Mouse (Mus musculus): ENCODE measurements at regions not wholly inside any gene's neighbourhood (a gene's known extent, or its start where the extent isn't known, plus 50 kb on each side); places are given as distances from the start of the nearest gene placed in this dataset.
"Not testable (repeated sequence)": the region's sequence is repeated elsewhere in the genome, so short reads cannot be mapped to it uniquely, and the experiment has no call there.

- Histone ChIP-seq H3K27ac (no peak overlapping the region), H3K4me3 (no peak overlapping the region)
- no peak for DNase-seq (ENCODE audit: low spot score in 2 of 2)
- no peak for TF ChIP-seq CTCF (conservative IDR thresholded peaks at IDR 0.05)
These were observed 262.1 kb downstream of the Setd4 start for GRCm38 (mm10) chr16:93341791-93342190.

- TF ChIP-seq CTCF (conservative IDR thresholded peaks at IDR 0.05) = no peak
- no peak for DNase-seq (ENCODE audit: low spot score in 2 of 2)
- no peak overlapping the region for H3K27ac ChIP-seq
- no peak overlapping the region for H3K4me3 ChIP-seq
These were observed 265.1 kb downstream of the Setd4 start for GRCm38 (mm10) chr16:93338806-93339205.

- no peak for DNase-seq (ENCODE audit: low spot score in 2 of 2)
- H3K27ac ChIP-seq = no peak overlapping the region
- H3K4me3 ChIP-seq = no peak overlapping the region
- TF ChIP-seq CTCF (conservative IDR thresholded peaks at IDR 0.05) = no peak
These were observed 268.3 kb downstream of the Setd4 start for GRCm38 (mm10) chr16:93335322-93336111.

DNA sequence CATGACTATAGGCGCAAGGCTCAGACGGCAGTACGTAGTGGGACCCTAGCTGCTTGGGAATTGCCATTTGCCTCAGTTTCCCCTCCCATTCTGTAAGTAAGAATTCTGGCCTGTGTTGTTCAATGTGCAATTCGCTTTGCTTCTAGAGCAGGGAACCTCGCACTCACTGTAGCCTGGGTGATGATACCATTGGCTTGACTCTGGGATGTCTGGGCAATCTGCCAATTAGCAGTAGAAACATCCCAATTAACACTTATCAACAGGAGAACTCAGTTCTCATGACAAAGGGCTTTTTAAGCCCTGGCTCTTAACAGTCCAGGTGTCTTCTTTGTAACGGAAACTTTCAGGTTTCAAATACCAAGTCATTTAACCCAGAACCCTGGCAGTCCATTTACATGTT is 270.2 kb downstream of the Setd4 start:
- no peak overlapping the region for H3K27ac ChIP-seq
- TF ChIP-seq CTCF (conservative IDR thresholded peaks at IDR 0.05) = no peak
- DNase-seq (ENCODE audit: low spot score in 2 of 2) = peak; percentile 19 to 43
- H3K4me3 ChIP-seq = no peak overlapping the region

GRCm38 (mm10) chr16:93328680-93329395 is 275.0 kb downstream of the Setd4 start:
- no peak overlapping the region for H3K27ac ChIP-seq
- DNase-seq (ENCODE audit: low spot score in 2 of 2) = no peak
- TF ChIP-seq CTCF (conservative IDR thresholded peaks at IDR 0.05) = no peak
- no peak overlapping the region for H3K4me3 ChIP-seq

DNA sequence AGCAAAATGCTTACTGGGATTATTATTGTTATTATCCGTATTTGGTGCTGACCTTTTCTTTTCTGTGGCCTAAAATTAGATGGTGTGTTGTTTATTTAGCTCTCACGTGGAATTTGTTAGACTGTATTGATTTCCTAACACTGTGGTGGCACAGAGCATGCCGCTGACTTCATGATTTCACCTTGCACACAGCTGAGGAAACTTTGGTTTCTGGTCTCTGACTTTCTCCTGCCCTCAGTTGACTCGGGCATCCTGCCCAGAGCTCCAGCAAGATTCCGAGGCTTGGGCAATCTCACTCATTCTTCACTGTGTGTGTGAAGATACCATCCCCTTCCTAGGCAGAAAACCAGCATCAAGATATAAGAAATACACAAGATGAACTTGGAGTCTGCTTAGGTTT is 279.0 kb downstream of the Setd4 start:
- no peak overlapping the region for H3K4me3 ChIP-seq
- DNase-seq (ENCODE audit: low spot score in 2 of 2) = no peak
- TF ChIP-seq CTCF (conservative IDR thresholded peaks at IDR 0.05) = no peak
- no peak overlapping the region for H3K27ac ChIP-seq

DNA sequence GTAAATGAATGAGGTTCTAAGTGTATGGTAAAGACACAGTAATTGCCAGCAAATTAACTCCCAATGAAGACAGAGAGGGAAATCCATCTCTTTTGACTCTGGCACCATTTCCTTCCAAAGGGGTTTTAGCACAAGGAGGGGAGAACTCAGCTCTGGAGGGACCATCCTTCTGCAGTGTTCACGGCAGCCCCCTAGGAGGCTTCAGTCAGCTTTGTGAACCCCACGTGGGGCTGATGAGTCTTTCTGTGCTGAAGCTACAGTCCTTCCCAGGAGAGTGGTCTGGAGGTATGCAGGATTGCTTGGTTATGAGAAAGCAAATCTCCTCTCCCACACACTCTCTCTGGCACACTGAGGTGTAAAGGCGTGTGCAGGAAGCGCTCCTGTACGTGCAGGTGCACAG is 280.7 kb downstream of the Setd4 start:
- TF ChIP-seq CTCF (conservative IDR thresholded peaks at IDR 0.05) = no peak
- DNase-seq (ENCODE audit: low spot score in 2 of 2) = no peak

DNA sequence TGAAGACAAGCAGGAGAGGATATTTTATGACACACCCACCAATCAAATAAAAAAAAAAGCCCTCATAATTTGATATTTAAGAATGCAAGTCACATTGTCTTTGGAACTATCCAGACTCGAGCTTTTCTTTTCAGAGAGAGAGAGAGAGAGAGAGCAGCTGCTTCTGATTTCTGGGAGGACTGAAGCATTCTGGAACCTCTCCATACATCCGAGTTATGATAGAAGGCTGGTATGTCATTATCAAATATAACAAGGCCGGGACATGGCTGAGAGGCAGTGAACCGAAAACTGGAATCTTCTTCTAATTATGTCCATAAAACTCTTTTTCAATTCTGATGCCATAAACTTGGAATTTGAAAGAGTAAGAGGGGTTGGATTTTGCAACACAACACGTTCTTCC is 284.3 kb downstream of the Setd4 start:
- TF ChIP-seq CTCF (conservative IDR thresholded peaks at IDR 0.05) = no peak
- DNase-seq (ENCODE audit: low spot score in 2 of 2) = no peak

More for the DNA sequence above, 280.7 kb downstream of the Setd4 start:
- H3K4me3 ChIP-seq = no peak overlapping the region
- no peak overlapping the region for H3K27ac ChIP-seq

DNA sequence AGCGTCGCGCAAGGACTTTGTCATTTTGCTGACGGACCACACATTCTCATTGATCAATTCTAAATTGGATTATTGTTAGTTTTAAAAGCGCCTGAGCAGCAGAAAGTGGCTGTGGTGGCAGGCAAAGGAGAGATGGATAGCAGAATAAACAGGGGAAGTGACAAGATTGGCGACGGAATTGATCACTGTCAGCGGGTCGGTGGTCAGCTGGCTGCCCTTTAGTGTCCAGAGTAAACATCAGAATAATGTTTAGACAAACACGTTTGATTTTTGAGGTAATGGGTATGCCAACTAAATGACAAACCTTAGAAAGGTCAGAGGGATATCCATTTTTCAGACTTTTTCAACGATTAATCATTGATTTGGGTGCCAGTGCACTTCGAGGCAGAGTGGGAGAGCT is 292.2 kb downstream of the Setd4 start:
- no peak overlapping the region for H3K4me3 ChIP-seq
- H3K27ac ChIP-seq = no peak overlapping the region
- no peak for DNase-seq (ENCODE audit: low spot score in 2 of 2)
- TF ChIP-seq CTCF (conservative IDR thresholded peaks at IDR 0.05) = no peak

More for the DNA sequence above, 284.3 kb downstream of the Setd4 start:
- Histone ChIP-seq H3K4me3 (no peak overlapping the region), H3K27ac (no peak overlapping the region)

DNA sequence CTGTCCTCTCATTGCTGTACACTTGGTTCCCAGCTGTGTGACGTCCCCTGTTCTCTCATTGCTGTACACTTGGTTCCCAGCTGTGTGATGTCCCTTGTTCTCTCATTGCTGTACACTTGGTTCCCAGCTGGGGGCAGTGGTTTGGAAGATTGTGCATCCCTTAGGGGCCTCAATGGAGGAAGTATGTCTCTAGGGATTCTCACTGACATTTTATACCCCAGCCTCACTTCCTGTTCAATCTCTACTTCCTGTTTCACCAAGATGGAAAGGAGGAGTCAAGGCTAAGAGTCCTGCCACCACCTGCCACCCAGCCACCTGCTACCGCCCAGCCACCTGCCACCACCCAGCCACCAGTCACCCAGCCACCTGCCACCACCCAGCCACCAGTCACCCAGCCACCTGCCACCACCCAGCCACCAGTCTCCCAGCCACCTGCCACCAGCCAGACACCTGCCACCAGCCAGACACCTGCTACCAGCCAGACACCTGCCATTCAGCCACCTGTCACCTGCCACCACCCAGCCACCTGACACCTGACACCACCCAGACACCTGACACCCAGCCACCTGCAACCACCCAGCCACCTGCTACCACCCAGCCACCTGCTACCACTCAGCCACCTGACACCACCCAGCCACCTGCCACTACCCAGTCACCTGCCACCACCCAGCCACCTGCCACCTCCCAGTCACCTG is 295.1 kb downstream of the Setd4 start:
- TF ChIP-seq CTCF (conservative IDR thresholded peaks at IDR 0.05) = no peak
- Histone ChIP-seq H3K27ac (no peak overlapping the region), H3K4me3 (no peak overlapping the region)
- no peak for DNase-seq (ENCODE audit: low spot score in 2 of 2)

- TF ChIP-seq CTCF (conservative IDR thresholded peaks at IDR 0.05) = no peak
- no peak for DNase-seq (ENCODE audit: low spot score in 2 of 2)
These were observed 296.9 kb downstream of the Setd4 start for GRCm38 (mm10) chr16:93306951-93307350.

GRCm38 (mm10) chr16:93306140-93306539 is 297.7 kb downstream of the Setd4 start:
- H3K27ac ChIP-seq; DNase-seq (ENCODE audit: low spot score in 2 of 2); H3K4me3 ChIP-seq: not testable (repeated sequence)

More at GRCm38 (mm10) chr16:93306951-93307350, 296.9 kb downstream of the Setd4 start:
- Histone ChIP-seq H3K4me3 (no peak overlapping the region), H3K27ac (no peak overlapping the region)

GRCm38 (mm10) chr16:93294430-93294829 is 309.4 kb downstream of the Setd4 start:
- DNase-seq (ENCODE audit: low spot score in 2 of 2) = no peak
- peak; percentile 47 for TF ChIP-seq CTCF (conservative IDR thresholded peaks at IDR 0.05)
- no peak overlapping the region for H3K27ac ChIP-seq
- no peak overlapping the region for H3K4me3 ChIP-seq

All from layer of hippocampus, adult 2 months (tissue).